Comparison of ENCODE assay signal across 24 mouse cellular contexts in the genomic region with DNA sequence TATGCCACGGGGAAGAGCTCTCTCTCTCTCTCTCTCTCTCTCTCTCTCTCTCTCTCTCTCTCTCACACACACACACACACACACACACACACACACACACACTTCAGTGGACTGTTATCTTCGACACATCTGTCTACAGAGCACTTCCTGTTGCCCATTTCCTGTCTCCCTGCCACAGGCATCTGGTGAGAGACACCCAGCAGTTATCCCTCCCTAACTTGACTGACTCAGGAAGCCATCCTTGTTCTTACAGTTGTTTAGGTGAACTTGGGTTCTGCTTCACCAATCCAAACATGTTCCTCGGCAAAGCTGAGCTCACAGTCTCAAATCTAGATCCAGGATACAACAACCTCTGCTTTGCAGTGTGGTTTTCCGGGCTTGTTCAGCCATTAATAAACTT.
DNase-seq lines count a peak whose midpoint lies in the region; ATAC-seq and TF ChIP-seq lines count a peak whose summit lies in the region.
"Had no signal": no experiment of that assay in that cellular context is flagged by ENCODE, and none has a peak within 500 bp of the region (broad histone marks: within the 10 kb centered on the region; RNA-seq: fewer than 3 reads in every experiment).

No protein-coding gene starts in this region.

- peak; percentile 10 for DNase-seq in kidney, postnatal 14 days
- DNase-seq in kidney, adult 11 months, result no peak
- DNase-seq in lung, postnatal 0 days (ENCODE audit: low spot score), result peak; percentile 61
- DNase-seq in lung, postnatal 14 days, result no peak
- DNase-seq in R1 (ENCODE audit: low read depth, low spot score), result peak; percentile 13
- no peak for DNase-seq in adrenal gland, adult 2 months
- DNase-seq: adrenal gland, postnatal 14 days; B cell, adult 2 months; cerebellum, adult 11-12 months; cerebellum, adult 9-10 months; cerebellum, postnatal 25 days; gastrocnemius, adult 2 months; gastrocnemius, postnatal 25 days; heart, adult 18-20 months; heart, postnatal 10 days had no signal

- H3K4me2 ChIP-seq in lung, postnatal 0 days (replicated peaks; ENCODE audit: low read depth, low read length), result no peak overlapping the region
- no peak overlapping the region for H3K4me2 ChIP-seq in midbrain, embryonic 15.5 days
- H3K4me2 ChIP-seq: forebrain, embryonic 13.5 days; hindbrain, embryonic 15.5 days had no signal

- H3K4me3 ChIP-seq in lung, postnatal 0 days (ENCODE audit: low read depth, low read length), result no peak overlapping the region
- no peak overlapping the region for H3K4me3 ChIP-seq in midbrain, embryonic 15.5 days
- H3K4me3 ChIP-seq: embryonic facial prominence, embryonic 10.5 days; forebrain, embryonic 13.5 days; gastrocnemius, adult 2 months; heart, embryonic 10.5 days; hindbrain, embryonic 10.5 days; hindbrain, embryonic 15.5 days had no signal

- no peaks in the 10 kb centered on the region for H3K27me3 ChIP-seq in lung, postnatal 0 days (replicated peaks; ENCODE audit: insufficient read depth, low read length)
- H3K27me3 ChIP-seq in midbrain, embryonic 15.5 days (replicated peaks), result no peaks in the 10 kb centered on the region
- H3K27me3 ChIP-seq: forebrain, embryonic 13.5 days; hindbrain, embryonic 15.5 days had no signal

- TF ChIP-seq EP300 in lung, postnatal 0 days (IDR thresholded peaks at IDR 0.05), result peak; percentile 50; the same call in 1 of the 2 replicates

- no peaks in the 10 kb centered on the region for H3K36me3 ChIP-seq in lung, postnatal 0 days (ENCODE audit: insufficient read depth, low read length)
- H3K36me3 ChIP-seq in midbrain, embryonic 15.5 days (replicated peaks), result no peaks in the 10 kb centered on the region
- H3K36me3 ChIP-seq: embryonic facial prominence, embryonic 10.5 days; G1E; heart, embryonic 10.5 days; hindbrain, embryonic 10.5 days; hindbrain, embryonic 15.5 days had no signal

- H3K9me3 ChIP-seq in lung, postnatal 0 days (ENCODE audit: low read length), result no peaks in the 10 kb centered on the region
- no peaks in the 10 kb centered on the region for H3K9me3 ChIP-seq in midbrain, embryonic 15.5 days
- H3K9me3 ChIP-seq: forebrain, embryonic 13.5 days; heart, embryonic 10.5 days; hindbrain, embryonic 10.5 days; hindbrain, embryonic 15.5 days had no signal

- 45% methylated on average over 4 of the region's 4 CpGs for WGBS in lung, postnatal 0 days
- 74% methylated on average over 4 of the region's 4 CpGs for WGBS in midbrain, embryonic 15.5 days

- no peak for TF ChIP-seq CTCF in lung, postnatal 0 days (IDR thresholded peaks at IDR 0.05)

- peak; percentile 67; the same call in 1 of the 2 replicates for ATAC-seq in lung, postnatal 0 days
- ATAC-seq in megakaryocyte progenitor cell, adult 5-6 weeks (replicated peaks; ENCODE audit: poor library complexity), result peak; percentile 79
- ATAC-seq in midbrain, embryonic 15.5 days (replicated peaks), result no peak
- ATAC-seq: CD4-positive, CD25-positive, alpha-beta regulatory T cell, adult 4 months; forebrain, embryonic 13.5 days had no signal

- H3K9ac ChIP-seq in lung, postnatal 0 days (replicated peaks; ENCODE audit: low read depth), result no peak overlapping the region
- H3K9ac ChIP-seq in midbrain, embryonic 15.5 days, result no peak overlapping the region
- H3K9ac ChIP-seq: forebrain, embryonic 13.5 days; hindbrain, embryonic 15.5 days had no signal

- H3K4me1 ChIP-seq in lung, postnatal 0 days (ENCODE audit: insufficient read depth, low read depth, low read length), result no peaks in the 10 kb centered on the region
- no peaks in the 10 kb centered on the region for H3K4me1 ChIP-seq in midbrain, embryonic 15.5 days
- H3K4me1 ChIP-seq: forebrain, embryonic 13.5 days; heart, embryonic 10.5 days; hindbrain, embryonic 15.5 days had no signal

- peak overlapping the region; percentile 20 for H3K27ac ChIP-seq in lung, postnatal 0 days (ENCODE audit: low read length)
- no peak overlapping the region for H3K27ac ChIP-seq in midbrain, embryonic 15.5 days
- H3K27ac ChIP-seq: embryonic facial prominence, embryonic 10.5 days; forebrain, embryonic 13.5 days; gastrocnemius, adult 2 months; heart, embryonic 10.5 days; hindbrain, embryonic 10.5 days; hindbrain, embryonic 15.5 days had no signal

Comparison
In these comparisons a context has a peak if more than half of its experiments do, and no peak if none do; other contexts are left out.
1. DNase-seq: peak in kidney, postnatal 14 days (single experiment), lung, postnatal 0 days (single experiment) and R1 (single experiment); none in kidney, adult 11 months (single experiment), lung, postnatal 14 days (single experiment) and adrenal gland, adult 2 months (single experiment).